Mouse (Mus musculus): ENCODE data around the gene Agbl1. TPM values are rescaled to one million over a fixed set of nuclear protein-coding genes. Genes with fewer than 3 reads are reported as not detected.
"Not testable (repeated sequence)": the region's sequence is repeated elsewhere in the genome, so short reads cannot be mapped to it uniquely, and the experiment has no call there.

Agbl1 gene
- not detected in 2 replicates for polyA plus RNA-seq (2016; fragmentation: Nextera tagmentation; extraction: Ambion mirVana)

GRCm38 (mm10) chr7:76229311-76229937, at the start of gene Agbl1:
TSS of gene Agbl1 (plus strand) at chr7:76229887.
- Histone ChIP-seq H3K27ac (no peak within 1 kb of the TSS), H3K9me3 (replicated peaks) (no peaks in the 10 kb centered on the region), H3K4me1 (peaks cover 12% of the 10 kb centered on the region), H3K27me3 (ENCODE audit: low read depth, poor library complexity, severe bottlenecking) (no peaks in the 10 kb centered on the region), H3K36me3 (no peaks in the 10 kb centered on the region), H3K4me3 (no peak within 1 kb of the TSS)
- WGBS = 48% methylated on average over 7 of the region's 7 CpGs
- no peak for DNase-seq (ENCODE audit: low spot score)

- no peaks in the 10 kb centered on the region for H3K36me3 ChIP-seq
- WGBS = 39% methylated on average over 7 of the region's 7 CpGs
- no peaks in the 10 kb centered on the region for H3K9me3 ChIP-seq (replicated peaks)
- 0 out of 2 replicates have a peak, but pooled peaks cover 3% of the 10 kb centered on the region for H3K4me1 ChIP-seq
- H3K27me3 ChIP-seq (ENCODE audit: low read depth, poor library complexity, severe bottlenecking) = no peaks in the 10 kb centered on the region
- no peak for DNase-seq (ENCODE audit: low spot score)
- no peak overlapping the region for H3K27ac ChIP-seq
- no peak overlapping the region for H3K4me3 ChIP-seq
These were observed 44.6 kb upstream of the Agbl1 start for GRCm38 (mm10) chr7:76185005-76185658.

GRCm38 (mm10) chr7:76185681-76186121, 44.0 kb upstream of the Agbl1 start:
- no peak for DNase-seq (ENCODE audit: low spot score)
- 0 out of 2 replicates have a peak, but pooled peaks cover 3% of the 10 kb centered on the region for H3K4me1 ChIP-seq
- no peak overlapping the region for H3K4me3 ChIP-seq
- H3K9me3 ChIP-seq (replicated peaks) = no peaks in the 10 kb centered on the region
- no peak overlapping the region for H3K27ac ChIP-seq
- no peaks in the 10 kb centered on the region for H3K36me3 ChIP-seq
- no peaks in the 10 kb centered on the region for H3K27me3 ChIP-seq (ENCODE audit: low read depth, poor library complexity, severe bottlenecking)
- WGBS = 44% methylated on average over 6 of the region's 6 CpGs

GRCm38 (mm10) chr7:76218546-76218945, 11.1 kb upstream of the Agbl1 start:
- H3K4me1 ChIP-seq = 0 out of 2 replicates have a peak, but pooled peaks cover 3% of the 10 kb centered on the region
- no peaks in the 10 kb centered on the region for H3K9me3 ChIP-seq (replicated peaks)
- H3K27ac ChIP-seq = no peak overlapping the region
- no peak for DNase-seq (ENCODE audit: low spot score)
- no peaks in the 10 kb centered on the region for H3K36me3 ChIP-seq
- no peaks in the 10 kb centered on the region for H3K27me3 ChIP-seq (ENCODE audit: low read depth, poor library complexity, severe bottlenecking)
- no peak overlapping the region for H3K4me3 ChIP-seq
- 67% methylated on average over 4 of the region's 4 CpGs for WGBS

GRCm38 (mm10) chr7:76219797-76220469, 9.8 kb upstream of the Agbl1 start:
- DNase-seq (ENCODE audit: low spot score) = no peak
- Histone ChIP-seq H3K27ac (no peak overlapping the region), H3K4me3 (no peak overlapping the region), H3K9me3 (replicated peaks) (no peaks in the 10 kb centered on the region), H3K27me3 (ENCODE audit: low read depth, poor library complexity, severe bottlenecking) (no peaks in the 10 kb centered on the region), H3K36me3 (no peaks in the 10 kb centered on the region), H3K4me1 (0 out of 2 replicates have a peak, but pooled peaks cover 3% of the 10 kb centered on the region)
- WGBS = 84% methylated on average over 7 of the region's 7 CpGs

- DNase-seq (ENCODE audit: low spot score) = no peak
- WGBS = 86% methylated on average over 2 of the region's 2 CpGs
- H3K9me3 ChIP-seq (replicated peaks) = no peaks in the 10 kb centered on the region
- H3K27ac ChIP-seq = no peak overlapping the region
- 0 out of 2 replicates have a peak, but pooled peaks cover 3% of the 10 kb centered on the region for H3K4me1 ChIP-seq
- no peaks in the 10 kb centered on the region for H3K36me3 ChIP-seq
- no peak overlapping the region for H3K4me3 ChIP-seq
- no peaks in the 10 kb centered on the region for H3K27me3 ChIP-seq (ENCODE audit: low read depth, poor library complexity, severe bottlenecking)
These were observed 7.0 kb upstream of the Agbl1 start for GRCm38 (mm10) chr7:76222691-76223090.

- H3K9me3 ChIP-seq (replicated peaks) = no peaks in the 10 kb centered on the region
- no peaks in the 10 kb centered on the region for H3K27me3 ChIP-seq (ENCODE audit: low read depth, poor library complexity, severe bottlenecking)
- WGBS = 17% methylated on average over 2 of the region's 2 CpGs
- DNase-seq (ENCODE audit: low spot score) = no peak
- H3K4me1 ChIP-seq = peaks cover 12% of the 10 kb centered on the region
- no peaks in the 10 kb centered on the region for H3K36me3 ChIP-seq
- H3K27ac ChIP-seq = no peak overlapping the region
- H3K4me3 ChIP-seq = no peak overlapping the region
These were observed 806 bp upstream of the Agbl1 start for GRCm38 (mm10) chr7:76228881-76229280.

GRCm38 (mm10) chr7:76234321-76234720, 4.6 kb downstream of the Agbl1 start:
- H3K4me1 ChIP-seq = peaks cover 5% of the 10 kb centered on the region
- WGBS = 63% methylated on average over 2 of the region's 2 CpGs
- H3K27me3 ChIP-seq (ENCODE audit: low read depth, poor library complexity, severe bottlenecking) = no peaks in the 10 kb centered on the region
- no peaks in the 10 kb centered on the region for H3K9me3 ChIP-seq (replicated peaks)
- H3K27ac ChIP-seq = no peak overlapping the region
- no peak for DNase-seq (ENCODE audit: low spot score)
- no peak overlapping the region for H3K4me3 ChIP-seq
- H3K36me3 ChIP-seq = no peaks in the 10 kb centered on the region

GRCm38 (mm10) chr7:76237497-76237896, 7.8 kb downstream of the Agbl1 start:
- Histone ChIP-seq H3K9me3 (replicated peaks) (no peaks in the 10 kb centered on the region), H3K27ac (no peak overlapping the region), H3K4me3 (no peak overlapping the region), H3K36me3 (no peaks in the 10 kb centered on the region), H3K4me1 (no peaks in the 10 kb centered on the region), H3K27me3 (ENCODE audit: low read depth, poor library complexity, severe bottlenecking) (no peaks in the 10 kb centered on the region)
- no peak for DNase-seq (ENCODE audit: low spot score)
- WGBS = 90% methylated on average over 4 of the region's 4 CpGs

- not testable (repeated sequence) for H3K9me3 ChIP-seq (replicated peaks); H3K36me3 ChIP-seq; H3K27ac ChIP-seq; H3K27me3 ChIP-seq (ENCODE audit: low read depth, poor library complexity, severe bottlenecking); H3K4me3 ChIP-seq; H3K4me1 ChIP-seq; DNase-seq (ENCODE audit: low spot score)
- WGBS = 97% methylated on average over 18 of the region's 18 CpGs
These were observed 15.2 kb downstream of the Agbl1 start for GRCm38 (mm10) chr7:76244839-76245238.

- Histone ChIP-seq H3K27me3 (ENCODE audit: low read depth, poor library complexity, severe bottlenecking) (no peaks in the 10 kb centered on the region), H3K27ac (no peak overlapping the region), H3K4me3 (no peak overlapping the region), H3K9me3 (replicated peaks) (no peaks in the 10 kb centered on the region), H3K4me1 (no peaks in the 10 kb centered on the region), H3K36me3 (no peaks in the 10 kb centered on the region)
- DNase-seq (ENCODE audit: low spot score) = no peak
These were observed 45.4 kb downstream of the Agbl1 start for GRCm38 (mm10) chr7:76275061-76275460.

GRCm38 (mm10) chr7:76282831-76283230, 53.1 kb downstream of the Agbl1 start:
- Histone ChIP-seq H3K27me3 (ENCODE audit: low read depth, poor library complexity, severe bottlenecking) (no peaks in the 10 kb centered on the region), H3K36me3 (no peaks in the 10 kb centered on the region), H3K27ac (no peak overlapping the region), H3K4me1 (no peaks in the 10 kb centered on the region), H3K4me3 (no peak overlapping the region), H3K9me3 (replicated peaks) (no peaks in the 10 kb centered on the region)
- no peak for DNase-seq (ENCODE audit: low spot score)
- WGBS = 58% methylated on average over 2 of the region's 2 CpGs

- WGBS = 93% methylated on average over 3 of the region's 3 CpGs
These were observed 57.8 kb downstream of the Agbl1 start for GRCm38 (mm10) chr7:76287531-76287930.

More at GRCm38 (mm10) chr7:76287531-76287930, 57.8 kb downstream of the Agbl1 start:
- DNase-seq (ENCODE audit: low spot score) = no peak
- no peaks in the 10 kb centered on the region for H3K9me3 ChIP-seq (replicated peaks)
- no peak overlapping the region for H3K27ac ChIP-seq
- no peak overlapping the region for H3K4me3 ChIP-seq
- H3K36me3 ChIP-seq = no peaks in the 10 kb centered on the region
- H3K27me3 ChIP-seq (ENCODE audit: low read depth, poor library complexity, severe bottlenecking) = no peaks in the 10 kb centered on the region
- H3K4me1 ChIP-seq = no peaks in the 10 kb centered on the region

Data from limb, embryonic 10.5 days (tissue).